In genomic region chr6:108211896-108212880, GRCm38 (mm10) we compare ENCODE assay signal across 8 mouse cellular contexts. TPM values are rescaled to one million over a fixed set of nuclear protein-coding genes. Genes with fewer than 3 reads are reported as not detected.
DNase-seq lines count a peak whose midpoint lies in the region; ATAC-seq and TF ChIP-seq lines count a peak whose summit lies in the region.

No protein-coding gene starts in this region.

- peaks cover 19% of the 10 kb centered on the region for H3K79me2 ChIP-seq in CH12.LX (replicated peaks; ENCODE audit: control insufficient read depth, extremely low read depth, insufficient read depth, poor library complexity, severe bottlenecking)

- no peak for TF ChIP-seq POLR2A in CH12.LX (IDR thresholded peaks at IDR 0.05; ENCODE audit: low read depth, low read length)

- DNase-seq in heart, adult 11 months: peak; percentile 93
- DNase-seq in heart, postnatal 36 days: no peak
- no peak for DNase-seq in CH12.LX (ENCODE audit: extremely low read depth)
- peak; percentile 31 to 43 for DNase-seq in cerebellum, postnatal 25 days
- peak; percentile 39 for DNase-seq in heart, postnatal 4 days
- DNase-seq in gastrocnemius, postnatal 10 days: no peak

- H3K27ac ChIP-seq in CH12.LX (ENCODE audit: insufficient read depth, low read depth): no peak overlapping the region
- H3K27ac ChIP-seq in liver, embryonic 15.5 days (replicated peaks): peak overlapping the region; percentile 54
- H3K27ac ChIP-seq in stomach, embryonic 15.5 days: peak overlapping the region; percentile 74

- H3K9ac ChIP-seq in CH12.LX (ENCODE audit: insufficient read depth, low read depth): peak overlapping the region; percentile 92
- peak overlapping the region; percentile 63 for H3K9ac ChIP-seq in liver, embryonic 15.5 days
- peak overlapping the region; percentile 54 for H3K9ac ChIP-seq in stomach, embryonic 15.5 days

- intact Hi-C loops in heart, postnatal 36 days (cut with DNase I): loop anchor here (1.0 to 5.0 kb wide), 4 partner anchors 27 to 130 kb away; partner anchors contain the start of gene Sumf1

- peaks cover 8 to 38% of the 10 kb centered on the region in 2 experiments for H3K4me1 ChIP-seq in CH12.LX (ENCODE audit: control insufficient read depth in 1 of 2, insufficient read depth in 2 of 2)
- peaks cover 30% of the 10 kb centered on the region for H3K4me1 ChIP-seq in liver, embryonic 15.5 days (replicated peaks)
- peaks cover 5% of the 10 kb centered on the region for H3K4me1 ChIP-seq in stomach, embryonic 15.5 days

- H3K9me3 ChIP-seq in CH12.LX (replicated peaks; ENCODE audit: low read length): no peaks in the 10 kb centered on the region
- H3K9me3 ChIP-seq in liver, embryonic 15.5 days (replicated peaks): no peaks in the 10 kb centered on the region
- H3K9me3 ChIP-seq in stomach, embryonic 15.5 days: no peaks in the 10 kb centered on the region

- peak overlapping the region; percentile 91 for H3K4me2 ChIP-seq in CH12.LX (ENCODE audit: insufficient read depth, low read depth, poor library complexity, severe bottlenecking)
- peak overlapping the region; percentile 95 for H3K4me2 ChIP-seq in liver, embryonic 15.5 days
- peak overlapping the region; percentile 77 for H3K4me2 ChIP-seq in stomach, embryonic 15.5 days

- in situ Hi-C loops in CH12.LX (cut with MboI; ENCODE audit: low pct_ligation_motif_present, low pct_unique_long_range_greater_than_20kb, low sequenced_read_pairs): no loop called here

- no peak for TF ChIP-seq CTCF in CH12.LX (conservative IDR thresholded peaks at IDR 0.05 in 1 of 2, IDR thresholded peaks at IDR 0.05 in 1 of 2; ENCODE audit: low read depth in 2 of 2, low read length in 2 of 2)

- dilution Hi-C loops in CH12.LX (cut with MboI; ENCODE audit: extremely low pct_ligation_motif_present, extremely low pct_unique_long_range_greater_than_20kb, low sequenced_read_pairs): no loop called here

- TF ChIP-seq RAD21 in CH12.LX (IDR thresholded peaks at IDR 0.05; ENCODE audit: low read depth, low read length): no peak

- peak overlapping the region; percentile 69 to 81 (median 72) for H3K4me3 ChIP-seq in CH12.LX (replicated peaks in 1 of 3; ENCODE audit: low read depth in 2 of 3, low read length in 2 of 3, poor library complexity in 1 of 3)
- peak overlapping the region; percentile 73 for H3K4me3 ChIP-seq in liver, embryonic 15.5 days (replicated peaks)
- peak overlapping the region; percentile 70 for H3K4me3 ChIP-seq in stomach, embryonic 15.5 days (replicated peaks)

- peaks cover 7 to 20% of the 10 kb centered on the region in 2 experiments for H3K36me3 ChIP-seq in CH12.LX (replicated peaks in 1 of 2; ENCODE audit: control insufficient read depth in 1 of 2, insufficient read depth in 1 of 2, low read length in 1 of 2)
- no peaks in the 10 kb centered on the region for H3K36me3 ChIP-seq in liver, embryonic 15.5 days (replicated peaks)
- no peaks in the 10 kb centered on the region for H3K36me3 ChIP-seq in stomach, embryonic 15.5 days

- no peaks in the 10 kb centered on the region for H3K27me3 ChIP-seq in CH12.LX (replicated peaks)
- H3K27me3 ChIP-seq in liver, embryonic 15.5 days: no peaks in the 10 kb centered on the region
- H3K27me3 ChIP-seq in stomach, embryonic 15.5 days (replicated peaks): no peaks in the 10 kb centered on the region

- no peak for TF ChIP-seq EP300 in CH12.LX (IDR thresholded peaks at IDR 0.05; ENCODE audit: low read length)

- 12% methylated on average over 36 of the region's 36 CpGs for WGBS in liver, embryonic 15.5 days (ENCODE audit: insufficient replicate concordance)
- 6% methylated on average over 36 of the region's 36 CpGs for WGBS in stomach, embryonic 15.5 days

- peak; percentile 38 for ATAC-seq in liver, embryonic 15.5 days (ENCODE audit: insufficient read depth)
- no peak; the same call in 1 of the 2 replicates for ATAC-seq in stomach, embryonic 15.5 days (ENCODE audit: insufficient read depth, low FRiP score, low read depth)

TF ChIP-seq in CH12.LX, 34 proteins besides CTCF, POLR2A, EP300 and RAD21:
- TF ChIP-seq ZMIZ1 (IDR thresholded peaks at IDR 0.05; ENCODE audit: low read depth, low read length) (no peak), CHD1 (IDR thresholded peaks at IDR 0.05; ENCODE audit: low read depth, low read length) (0 out of 2 replicates have a peak, but pooled peaks have one; percentile 66)

RNA-seq across cellular contexts. Expression of gene Itpr1, which starts 0.7 kb away (rescaled TPM):
- total RNA-seq in heart, postnatal 36 days (2021): 10 to 100 TPM; 39.1 to 46.2 TPM
- total RNA-seq in CH12.LX (2012; rRNA removed) (73.1 and 78.2 TPM in 2 replicates), CH12.LX (2014; rRNA removed) (42.8 and 48.2 TPM in 2 replicates)
- polyA plus RNA-seq in CH12.LX (2012; ENCODE audit: insufficient read length, low read depth): 53.4 and 54.5 TPM in 2 replicates
- 10 to 100 TPM; 71.8 to 73.6 TPM for total RNA-seq in heart, postnatal 4 days (2021)
- polyA plus RNA-seq in liver, embryonic 15.5 days (2015; fragmentation: Nextera tagmentation; extraction: Ambion mirVana): 2.1 and 2.6 TPM in 2 replicates
- 9.4 and 13.1 TPM in 2 replicates for polyA plus RNA-seq in stomach, embryonic 15.5 days (2015; fragmentation: Nextera tagmentation; extraction: Ambion mirVana)
- 10 to 100 TPM; 19.7 to 30.6 TPM for total RNA-seq in gastrocnemius, postnatal 10 days (2021)

RNA-seq across cellular contexts. Expression of gene Sumf1, which starts 26.8 kb away (rescaled TPM):
- 10 to 100 TPM; 14.6 to 15.2 TPM for total RNA-seq in heart, postnatal 36 days (2021)
- 14.9 and 17.1 TPM in 2 replicates for total RNA-seq in CH12.LX (2012; rRNA removed)
- total RNA-seq in CH12.LX (2014; rRNA removed): 11.0 and 13.1 TPM in 2 replicates
- polyA plus RNA-seq in CH12.LX (2012; ENCODE audit: insufficient read length, low read depth): 19.1 and 23.1 TPM in 2 replicates
- 10 to 100 TPM; 18.0 to 21.5 TPM for total RNA-seq in heart, postnatal 4 days (2021)
- 8.5 and 8.7 TPM in 2 replicates for polyA plus RNA-seq in liver, embryonic 15.5 days (2015; fragmentation: Nextera tagmentation; extraction: Ambion mirVana)
- 23.1 and 26.1 TPM in 2 replicates for polyA plus RNA-seq in stomach, embryonic 15.5 days (2015; fragmentation: Nextera tagmentation; extraction: Ambion mirVana)
- 10 to 100 TPM; 11.4 to 13.6 TPM for total RNA-seq in gastrocnemius, postnatal 10 days (2021)

Comparison
In these comparisons a context has a peak if more than half of its experiments do, and no peak if none do; other contexts are left out.
1. DNase-seq: peak in heart, adult 11 months (single experiment), cerebellum, postnatal 25 days (2 of 2) and heart, postnatal 4 days (single experiment); none in heart, postnatal 36 days (0 of 2), CH12.LX (single experiment) and gastrocnemius, postnatal 10 days (single experiment).
2. Peak in every context shown above with its lines, with median percentiles within 50 percentile points of each other: H3K4me2 ChIP-seq, H3K4me3 ChIP-seq and H3K9ac ChIP-seq.